Mouse (Mus musculus): ENCODE data around the gene Rilpl1. TPM values are rescaled to one million over a fixed set of nuclear protein-coding genes. Genes with fewer than 3 reads are reported as not detected.

The Rilpl1 gene
- total RNA-seq, 1 experiment, result 10.1 TPM

DNA sequence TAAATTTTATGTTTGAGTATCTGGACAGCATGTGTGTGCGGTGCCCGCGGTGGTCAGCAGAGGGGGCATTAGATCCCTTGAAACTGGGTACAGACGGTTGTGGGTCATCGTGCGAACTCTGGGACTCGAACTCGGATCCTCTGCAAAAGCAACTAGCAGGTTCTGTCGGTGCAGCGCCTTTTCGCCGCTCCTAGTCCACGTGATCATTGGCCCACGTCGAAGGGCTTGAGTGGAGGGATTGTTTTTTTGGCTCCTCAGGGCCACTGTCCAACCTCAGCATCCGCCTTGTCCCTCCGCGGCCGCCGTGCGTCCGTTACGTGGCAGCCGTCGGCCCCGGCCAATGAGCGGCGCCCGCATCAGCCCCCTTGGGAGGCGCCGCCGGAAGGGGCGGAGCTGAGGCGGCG, 9.2 kb upstream of the Rilpl1 start, which contains the start of gene Tmed2:
Gene Tmed2 (plus strand): TSS at position 313 of the 404 bp plus-strand sequence.
- Histone ChIP-seq H3K9me3 (ENCODE audit: control insufficient read depth, insufficient read depth, low read depth, low read length) (no peaks in the 10 kb centered on the region), H3K36me3 (ENCODE audit: control insufficient read depth, insufficient read depth, low read length, poor library complexity, severe bottlenecking) (peaks cover 15% of the 10 kb centered on the region), H3K4me1 (ENCODE audit: control insufficient read depth in 2 of 2, insufficient read depth in 2 of 2, low read length in 2 of 2, poor library complexity in 1 of 2) (peaks cover 0 to 5% of the 10 kb centered on the region in 2 experiments; a peak in 1 of 4 replicates), H3K9ac (ENCODE audit: insufficient read depth, low read depth, low read length, poor library complexity, severe bottlenecking) (peak within 1 kb of the TSS; percentile 94), H3K4me3 (ENCODE audit: insufficient read depth in 1 of 2, low read depth in 1 of 2, low read length in 2 of 2, poor library complexity in 1 of 2, severe bottlenecking in 1 of 2) (peak within 1 kb of the TSS; percentile 92 to 99), H3K27ac (ENCODE audit: insufficient read depth, low read depth, low read length, poor library complexity, severe bottlenecking) (peak within 1 kb of the TSS; percentile 81; the same call in 1 of the 2 replicates)
- DNase-seq (ENCODE audit: low read depth, low spot score), result peak; percentile 90
- in situ Hi-C loops (cut with MboI; ENCODE audit: low sequenced_read_pairs in 2 of 2, unreplicated experiment in 2 of 2), result no loop called here
- TF ChIP-seq MAFK (IDR thresholded peaks at IDR 0.05; ENCODE audit: insufficient read depth, low read depth, low read length) (no peak), ZC3H11A (IDR thresholded peaks at IDR 0.05; ENCODE audit: borderline replicate concordance, low read depth, low read length) (no peak), ZNF384 (IDR thresholded peaks at IDR 0.05; ENCODE audit: low read depth, low read length) (no peak), HCFC1 (IDR thresholded peaks at IDR 0.05; ENCODE audit: borderline replicate concordance, insufficient read depth, low read length) (peak; percentile 80), CHD2 (IDR thresholded peaks at IDR 0.05; ENCODE audit: low read depth, low read length) (no peak)

DNA sequence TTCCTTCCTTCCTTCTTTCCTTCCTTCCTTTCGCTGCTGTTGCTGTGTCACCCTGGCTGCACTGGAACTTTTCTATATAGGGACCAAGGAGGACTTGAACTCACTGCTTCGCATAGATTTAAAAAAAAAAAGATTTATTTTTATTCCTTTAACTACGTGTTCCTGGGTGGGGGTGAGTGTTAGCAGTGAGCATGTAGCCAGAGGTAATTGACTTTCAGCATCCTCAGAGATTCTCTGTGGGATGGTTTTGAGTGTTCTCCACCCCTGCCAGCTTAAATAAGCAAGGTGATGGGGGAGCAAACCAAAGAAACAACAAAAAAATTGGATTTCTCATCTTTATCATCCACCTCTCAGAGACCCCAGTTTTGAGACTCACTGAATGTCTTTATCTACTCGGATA, 8.7 kb upstream of the Rilpl1 start:
- Histone ChIP-seq H3K36me3 (ENCODE audit: control insufficient read depth, insufficient read depth, low read length, poor library complexity, severe bottlenecking) (peaks cover 10% of the 10 kb centered on the region), H3K4me1 (ENCODE audit: control insufficient read depth in 2 of 2, insufficient read depth in 2 of 2, low read length in 2 of 2, poor library complexity in 1 of 2) (peaks cover 0 to 5% of the 10 kb centered on the region in 2 experiments; a peak in 1 of 4 replicates), H3K4me3 (ENCODE audit: insufficient read depth in 1 of 2, low read depth in 1 of 2, low read length in 2 of 2, poor library complexity in 1 of 2, severe bottlenecking in 1 of 2) (peak overlapping the region in 1 of 2 experiments; percentile 76; a peak in 2 of 4 replicates), H3K9ac (ENCODE audit: insufficient read depth, low read depth, low read length, poor library complexity, severe bottlenecking) (no peak overlapping the region), H3K27ac (ENCODE audit: insufficient read depth, low read depth, low read length, poor library complexity, severe bottlenecking) (no peak overlapping the region), H3K9me3 (ENCODE audit: control insufficient read depth, insufficient read depth, low read depth, low read length) (no peaks in the 10 kb centered on the region)
- DNase-seq (ENCODE audit: low read depth, low spot score), result no peak
- TF ChIP-seq CHD2 (IDR thresholded peaks at IDR 0.05; ENCODE audit: low read depth, low read length) (no peak), HCFC1 (IDR thresholded peaks at IDR 0.05; ENCODE audit: borderline replicate concordance, insufficient read depth, low read length) (no peak), MAFK (IDR thresholded peaks at IDR 0.05; ENCODE audit: insufficient read depth, low read depth, low read length) (no peak), ZNF384 (IDR thresholded peaks at IDR 0.05; ENCODE audit: low read depth, low read length) (no peak), ZC3H11A (IDR thresholded peaks at IDR 0.05; ENCODE audit: borderline replicate concordance, low read depth, low read length) (no peak)
- in situ Hi-C loops (cut with MboI; ENCODE audit: low sequenced_read_pairs in 2 of 2, unreplicated experiment in 2 of 2), result no loop called here

DNA sequence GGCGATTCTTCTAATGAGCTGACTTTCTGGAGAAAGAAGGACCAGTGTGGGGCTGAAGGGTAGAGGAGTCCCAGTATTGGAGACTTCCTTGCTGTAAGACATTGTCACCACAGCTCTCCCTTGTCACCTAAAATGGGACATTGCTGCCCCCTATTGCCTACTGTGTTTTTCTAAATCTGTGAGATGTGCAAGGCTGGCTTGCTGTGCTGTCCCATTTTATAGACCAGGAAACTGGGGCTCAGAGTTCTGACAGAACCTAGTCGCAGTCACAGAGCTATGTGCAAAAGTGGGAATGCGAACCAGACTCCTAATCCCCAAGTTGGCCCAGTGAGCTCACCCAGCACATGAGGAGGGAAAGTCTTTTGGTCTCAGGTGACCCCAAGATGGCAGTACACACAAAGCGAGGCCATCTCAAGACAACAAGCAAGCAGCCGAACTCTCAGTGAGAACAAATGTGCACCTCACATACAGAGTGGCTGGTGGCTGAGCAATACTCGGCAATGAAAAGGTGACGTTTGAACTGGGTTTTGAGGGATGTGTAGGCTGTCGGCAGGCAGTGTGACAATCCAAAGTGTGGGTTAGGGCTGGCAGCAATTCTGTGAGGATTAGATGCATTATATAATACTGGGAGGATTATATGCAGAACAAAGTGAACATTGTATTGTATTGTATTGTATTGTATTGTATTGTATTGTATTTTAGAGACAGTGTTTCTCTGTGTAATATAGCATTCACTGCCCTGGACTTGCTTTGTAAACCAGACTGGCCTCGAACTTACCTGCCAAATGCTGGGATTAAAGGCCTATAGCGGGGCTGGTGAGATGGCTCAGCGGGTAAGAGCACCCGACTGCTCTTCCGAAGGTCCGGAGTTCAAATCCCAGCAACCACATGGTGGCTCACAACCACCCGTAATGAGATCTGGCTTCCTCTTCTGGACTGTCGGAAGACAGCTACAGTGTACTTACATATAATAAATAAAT, 7.9 kb upstream of the Rilpl1 start:
- Histone ChIP-seq H3K27ac (ENCODE audit: insufficient read depth, low read depth, low read length, poor library complexity, severe bottlenecking) (no peak overlapping the region), H3K9ac (ENCODE audit: insufficient read depth, low read depth, low read length, poor library complexity, severe bottlenecking) (no peak overlapping the region), H3K9me3 (ENCODE audit: control insufficient read depth, insufficient read depth, low read depth, low read length) (no peaks in the 10 kb centered on the region), H3K4me3 (ENCODE audit: insufficient read depth in 1 of 2, low read depth in 1 of 2, low read length in 2 of 2, poor library complexity in 1 of 2, severe bottlenecking in 1 of 2) (no peak overlapping the region), H3K4me1 (ENCODE audit: control insufficient read depth in 2 of 2, insufficient read depth in 2 of 2, low read length in 2 of 2, poor library complexity in 1 of 2) (peaks cover 0 to 4% of the 10 kb centered on the region in 2 experiments; a peak in 1 of 4 replicates), H3K36me3 (ENCODE audit: control insufficient read depth, insufficient read depth, low read length, poor library complexity, severe bottlenecking) (peaks cover 5% of the 10 kb centered on the region)
- in situ Hi-C loops (cut with MboI; ENCODE audit: low sequenced_read_pairs in 2 of 2, unreplicated experiment in 2 of 2), result no loop called here
- DNase-seq (ENCODE audit: low read depth, low spot score), result no peak
- TF ChIP-seq ZC3H11A (IDR thresholded peaks at IDR 0.05; ENCODE audit: borderline replicate concordance, low read depth, low read length) (no peak), ZNF384 (IDR thresholded peaks at IDR 0.05; ENCODE audit: low read depth, low read length) (0 out of 2 replicates have a peak, but pooled peaks have one; percentile 22)

DNA sequence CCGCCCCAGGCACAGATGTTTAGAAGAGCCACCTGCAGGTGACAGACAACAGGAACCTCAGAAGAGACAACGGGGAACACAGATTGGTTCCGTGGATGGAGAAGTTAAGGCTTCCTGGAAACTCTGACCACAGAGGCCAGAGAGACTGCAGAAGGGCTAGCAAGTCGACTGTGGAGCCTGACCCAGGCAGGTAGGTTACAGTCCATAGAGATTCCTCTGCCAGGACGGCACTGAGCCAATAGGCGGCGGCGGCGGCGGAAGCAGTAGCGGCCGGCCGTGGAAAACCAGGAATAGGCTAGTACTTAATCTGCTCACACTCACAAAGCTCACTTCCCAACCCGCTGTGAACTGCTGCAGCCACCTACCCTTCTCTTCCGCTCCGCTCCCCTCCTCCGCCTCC, 5.6 kb upstream of the Rilpl1 start:
- H3K9me3 ChIP-seq (ENCODE audit: control insufficient read depth, insufficient read depth, low read depth, low read length), result no peaks in the 10 kb centered on the region
- peak overlapping the region; percentile 42; the same call in 1 of the 2 replicates for H3K27ac ChIP-seq (ENCODE audit: insufficient read depth, low read depth, low read length, poor library complexity, severe bottlenecking)
- TF ChIP-seq MAFK (IDR thresholded peaks at IDR 0.05; ENCODE audit: insufficient read depth, low read depth, low read length) (no peak), CHD2 (IDR thresholded peaks at IDR 0.05; ENCODE audit: low read depth, low read length) (no peak), HCFC1 (IDR thresholded peaks at IDR 0.05; ENCODE audit: borderline replicate concordance, insufficient read depth, low read length) (no peak), ZC3H11A (IDR thresholded peaks at IDR 0.05; ENCODE audit: borderline replicate concordance, low read depth, low read length) (no peak), ZNF384 (IDR thresholded peaks at IDR 0.05; ENCODE audit: low read depth, low read length) (no peak)
- no peaks in the 10 kb centered on the region for H3K36me3 ChIP-seq (ENCODE audit: control insufficient read depth, insufficient read depth, low read length, poor library complexity, severe bottlenecking)
- DNase-seq (ENCODE audit: low read depth, low spot score), result no peak
- peak overlapping the region; percentile 55; the same call in 1 of the 2 replicates for H3K9ac ChIP-seq (ENCODE audit: insufficient read depth, low read depth, low read length, poor library complexity, severe bottlenecking)
- in situ Hi-C loops (cut with MboI; ENCODE audit: low sequenced_read_pairs in 2 of 2, unreplicated experiment in 2 of 2), result no loop called here
- H3K4me3 ChIP-seq (ENCODE audit: insufficient read depth in 1 of 2, low read depth in 1 of 2, low read length in 2 of 2, poor library complexity in 1 of 2, severe bottlenecking in 1 of 2), result peak overlapping the region; percentile 32 to 43
- peaks cover 0 to 2% of the 10 kb centered on the region in 2 experiments; a peak in 2 of 4 replicates for H3K4me1 ChIP-seq (ENCODE audit: control insufficient read depth in 2 of 2, insufficient read depth in 2 of 2, low read length in 2 of 2, poor library complexity in 1 of 2)
